Mouse (Mus musculus) embryonic facial prominence, embryonic 11.5 days (tissue): ENCODE results near the gene Zfp316. TPM values are rescaled to one million over a fixed set of nuclear protein-coding genes. Genes with fewer than 3 reads are reported as not detected.

ENCODE experiments used
- ATAC-seq: fragments of 200-750 bp; cut with Nextera tagmentation; replicated peaks from 2 replicates; pipeline ENCODE4 v1.8.0; 2017; ENCODE audit warnings: low read depth; ENCODE audit not compliant: insufficient number of reproducible peaks, low FRiP score, low TSS enrichment
- DNase-seq: peaks from one replicate; pipeline ENCODE4 v3.0.0-alpha.2; 2015; ENCODE audit warnings: low spot score
- H3K27ac ChIP-seq: fragments of 300-500 bp; sonication (generic); replicated peaks from 2 replicates; pipeline ENCODE4 v1.5.1; 2014; ENCODE audit warnings: mild to moderate bottlenecking, low read depth, low read length, control low read depth
- H3K27me3 ChIP-seq: fragments of 300-500 bp; sonication (generic); 2 replicates; pipeline ENCODE4 v1.6.1; 2014; ENCODE audit warnings: mild to moderate bottlenecking, low read length, moderate library complexity, mixed read lengths; ENCODE audit not compliant: control insufficient read depth, insufficient read depth
- H3K36me3 ChIP-seq: fragments of 300-500 bp; sonication (generic); replicated peaks from 2 replicates; pipeline ENCODE4 v1.6.1; 2014; ENCODE audit warnings: low read depth, mild to moderate bottlenecking, low read length, moderate library complexity, mixed read lengths; ENCODE audit not compliant: control insufficient read depth, insufficient read depth
- H3K4me1 ChIP-seq: fragments of 300-500 bp; sonication (generic); 2 replicates; pipeline ENCODE4 v1.6.1; 2014; ENCODE audit warnings: low read length, mixed read lengths; ENCODE audit not compliant: control insufficient read depth, insufficient read depth
- H3K4me2 ChIP-seq: fragments of 300-500 bp; sonication (generic); 2 replicates; pipeline ENCODE4 v1.6.1; 2014; ENCODE audit warnings: low read depth, mild to moderate bottlenecking, control low read depth, low read length, moderate library complexity
- H3K4me3 ChIP-seq: fragments of 300-500 bp; sonication (generic); 2 replicates; pipeline ENCODE4 v1.5.1; 2014; ENCODE audit warnings: low read depth, low read length, control low read depth
- H3K9ac ChIP-seq: fragments of 300-500 bp; sonication (generic); replicated peaks from 2 replicates; pipeline ENCODE4 v1.6.1; 2014; ENCODE audit warnings: mild to moderate bottlenecking, control low read depth, low read length
- H3K9me3 ChIP-seq: fragments of 300-500 bp; sonication (generic); replicated peaks from 2 replicates; pipeline ENCODE4 v1.6.1; 2016; ENCODE audit warnings: mild to moderate bottlenecking, low read length, inconsistent platforms, mixed read lengths; ENCODE audit not compliant: control insufficient read depth
- WGBS: fragments of 180-500 bp; shearing (Covaris S2); extraction: QIAGEN DNeasy Blood & Tissue Kit; methylation state at CpG from one replicate; pipeline ENCODE4 v1.1.7; 2014; 5-methylcytosine and 5-hydroxymethylcytosine counted together
- polyA plus RNA-seq: library from polyadenylated mRNA; unstranded; fragments of >200 nt; fragmentation: Nextera tagmentation; extraction: Ambion mirVana; gene quantifications from 2 replicates; pipeline ENCODE4 v1.2.1, GENCODE M21; 2014

The Zfp316 gene
- polyA plus RNA-seq, 1 experiment from 2014 or later, result 2.1 TPM

GRCm38 (mm10) chr5:143309916-143310315, 40.1 kb upstream of the Zfp316 start:
- Histone ChIP-seq H3K4me3 (no peak overlapping the region), H3K9ac (no peak overlapping the region), H3K9me3 (no peaks in the 10 kb centered on the region), H3K27me3 (no peaks in the 10 kb centered on the region), H3K36me3 (peaks cover 25% of the 10 kb centered on the region), H3K4me1 (no peaks in the 10 kb centered on the region; the same call in 1 of the 2 replicates), H3K4me2 (no peak overlapping the region), H3K27ac (no peak overlapping the region)
- DNase-seq, result no peak
- WGBS, result 97% methylated on average over 7 of the region's 7 CpGs
- ATAC-seq, result no peak

GRCm38 (mm10) chr5:143308825-143309224, 39.0 kb upstream of the Zfp316 start:
- H3K9ac ChIP-seq, result no peak overlapping the region
- no peak for DNase-seq
- H3K4me2 ChIP-seq, result no peak overlapping the region
- H3K4me3 ChIP-seq, result no peak overlapping the region
- H3K27me3 ChIP-seq, result no peaks in the 10 kb centered on the region
- ATAC-seq, result no peak
- H3K36me3 ChIP-seq, result peaks cover 25% of the 10 kb centered on the region
- H3K27ac ChIP-seq, result no peak overlapping the region
- H3K9me3 ChIP-seq, result no peaks in the 10 kb centered on the region
- 92% methylated on average over 5 of the region's 5 CpGs for WGBS
- H3K4me1 ChIP-seq, result no peaks in the 10 kb centered on the region; the same call in 1 of the 2 replicates

DNA sequence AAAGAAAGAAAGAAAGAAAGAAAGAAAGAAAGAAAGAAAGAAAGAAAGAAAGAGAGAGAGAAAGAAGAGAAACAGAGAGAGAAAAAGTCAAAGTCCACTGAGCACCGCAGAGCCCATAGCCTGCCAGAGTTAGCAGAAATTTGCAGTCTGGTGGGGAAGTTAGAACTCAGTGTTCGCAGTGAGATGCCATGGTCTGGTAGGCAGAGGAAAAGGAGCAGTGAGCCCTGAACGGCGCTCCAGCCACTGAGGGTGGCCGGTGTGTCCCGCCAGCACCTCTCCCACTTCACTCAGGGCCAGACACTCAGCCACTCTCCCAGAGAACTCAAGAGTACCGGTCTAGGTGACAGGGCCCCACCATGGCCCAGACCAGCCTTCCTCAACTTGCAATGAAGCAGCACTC, 34.4 kb upstream of the Zfp316 start:
- ATAC-seq (no peak; the same call in 1 of the 2 replicates), DNase-seq (no peak)
- Histone ChIP-seq H3K27me3 (no peaks in the 10 kb centered on the region), H3K9me3 (no peaks in the 10 kb centered on the region), H3K27ac (no peak overlapping the region), H3K9ac (no peak overlapping the region), H3K36me3 (peaks cover 16% of the 10 kb centered on the region), H3K4me3 (no peak overlapping the region), H3K4me2 (no peak overlapping the region), H3K4me1 (no peaks in the 10 kb centered on the region)
- 94% methylated on average over 7 of the region's 7 CpGs for WGBS

DNA sequence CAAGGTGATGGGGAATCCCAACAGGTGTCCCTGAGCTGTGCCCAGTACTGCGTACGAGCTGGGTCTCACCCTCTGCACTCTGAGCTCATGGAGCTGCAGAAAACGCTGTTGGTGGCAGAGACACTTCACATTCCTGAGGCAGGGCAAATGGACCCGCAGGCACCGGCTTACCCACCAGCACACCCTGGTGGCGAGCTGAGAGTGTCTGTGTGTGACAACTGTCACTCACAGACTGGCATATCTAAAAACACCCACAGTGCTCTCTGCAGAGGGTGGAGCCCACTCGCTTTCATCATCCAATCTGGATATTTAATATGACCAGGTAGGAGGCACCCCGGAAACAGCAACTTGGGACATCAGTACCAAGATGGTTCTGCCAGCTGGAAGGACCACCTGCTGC, 31.5 kb upstream of the Zfp316 start:
- Histone ChIP-seq H3K36me3 (peaks cover 13% of the 10 kb centered on the region), H3K9me3 (no peaks in the 10 kb centered on the region), H3K27ac (no peak overlapping the region), H3K4me3 (no peak overlapping the region), H3K4me2 (no peak overlapping the region), H3K4me1 (no peaks in the 10 kb centered on the region), H3K9ac (no peak overlapping the region), H3K27me3 (no peaks in the 10 kb centered on the region)
- WGBS, result 81% methylated on average over 8 of the region's 8 CpGs
- ATAC-seq (no peak), DNase-seq (no peak)

GRCm38 (mm10) chr5:143299686-143300085, 29.9 kb upstream of the Zfp316 start:
- Histone ChIP-seq H3K4me1 (no peaks in the 10 kb centered on the region), H3K4me3 (no peak overlapping the region), H3K9me3 (no peaks in the 10 kb centered on the region), H3K27ac (no peak overlapping the region), H3K36me3 (peaks cover 10% of the 10 kb centered on the region), H3K9ac (no peak overlapping the region), H3K4me2 (no peak overlapping the region), H3K27me3 (no peaks in the 10 kb centered on the region)
- peak; percentile 66 for DNase-seq
- ATAC-seq, result no peak
- 92% methylated on average over 4 of the region's 4 CpGs for WGBS

- peaks cover 10% of the 10 kb centered on the region for H3K36me3 ChIP-seq
- no peak overlapping the region for H3K4me3 ChIP-seq
- no peak overlapping the region for H3K4me2 ChIP-seq
- DNase-seq (no peak), ATAC-seq (no peak)
- H3K27me3 ChIP-seq, result peaks cover 12% of the 10 kb centered on the region
- no peak overlapping the region for H3K27ac ChIP-seq
- WGBS, result 94% methylated on average over 7 of the region's 7 CpGs
- no peak overlapping the region for H3K9ac ChIP-seq
- H3K9me3 ChIP-seq, result no peaks in the 10 kb centered on the region
- H3K4me1 ChIP-seq, result no peaks in the 10 kb centered on the region
Observed at GRCm38 (mm10) chr5:143298391-143298790, 28.6 kb upstream of the Zfp316 start.

- H3K36me3 ChIP-seq, result peaks cover 10% of the 10 kb centered on the region
- H3K4me1 ChIP-seq, result no peaks in the 10 kb centered on the region
- no peak for ATAC-seq
Observed at GRCm38 (mm10) chr5:143297986-143298385, 28.2 kb upstream of the Zfp316 start.

GRCm38 (mm10) chr5:143295330-143295729, 25.5 kb upstream of the Zfp316 start:
- no peak overlapping the region for H3K4me2 ChIP-seq
- no peaks in the 10 kb centered on the region for H3K9me3 ChIP-seq
- ATAC-seq (no peak), DNase-seq (no peak)
- no peak overlapping the region for H3K27ac ChIP-seq
- no peak overlapping the region for H3K4me3 ChIP-seq
- peaks cover 2% of the 10 kb centered on the region; the same call in 1 of the 2 replicates for H3K4me1 ChIP-seq
- peaks cover 39% of the 10 kb centered on the region for H3K27me3 ChIP-seq
- H3K9ac ChIP-seq, result no peak overlapping the region
- H3K36me3 ChIP-seq, result peaks cover 6% of the 10 kb centered on the region
- 82% methylated on average over 2 of the region's 2 CpGs for WGBS

More at GRCm38 (mm10) chr5:143297986-143298385, 28.2 kb upstream of the Zfp316 start:
- Histone ChIP-seq H3K4me3 (no peak overlapping the region), H3K27ac (no peak overlapping the region), H3K27me3 (peaks cover 16% of the 10 kb centered on the region), H3K4me2 (no peak overlapping the region), H3K9ac (no peak overlapping the region), H3K9me3 (no peaks in the 10 kb centered on the region)
- DNase-seq, result no peak
- WGBS, result 93% methylated on average over 9 of the region's 9 CpGs
